Mouse (Mus musculus): ENCODE measurements around the gene Ssh1. TPM values are rescaled to one million over a fixed set of nuclear protein-coding genes. Genes with fewer than 3 reads are reported as not detected.
A peak's percentile ranks its signal among the peaks of the same experiment; 100 is the strongest.

Ssh1 gene
- total RNA-seq (2017), result 11.1 to 23.4 TPM (median 17.9 TPM) in 3 replicates

- ATAC-seq (replicated peaks; ENCODE audit: insufficient number of reproducible peaks, low FRiP score, low TSS enrichment, poor library complexity, severe bottlenecking), result no peak
These were observed at the start of gene Ssh1 for GRCm38 (mm10) chr5:113993487-113994465. Gene Ssh1, minus strand, starts transcription at chr5:113993894.

DNA sequence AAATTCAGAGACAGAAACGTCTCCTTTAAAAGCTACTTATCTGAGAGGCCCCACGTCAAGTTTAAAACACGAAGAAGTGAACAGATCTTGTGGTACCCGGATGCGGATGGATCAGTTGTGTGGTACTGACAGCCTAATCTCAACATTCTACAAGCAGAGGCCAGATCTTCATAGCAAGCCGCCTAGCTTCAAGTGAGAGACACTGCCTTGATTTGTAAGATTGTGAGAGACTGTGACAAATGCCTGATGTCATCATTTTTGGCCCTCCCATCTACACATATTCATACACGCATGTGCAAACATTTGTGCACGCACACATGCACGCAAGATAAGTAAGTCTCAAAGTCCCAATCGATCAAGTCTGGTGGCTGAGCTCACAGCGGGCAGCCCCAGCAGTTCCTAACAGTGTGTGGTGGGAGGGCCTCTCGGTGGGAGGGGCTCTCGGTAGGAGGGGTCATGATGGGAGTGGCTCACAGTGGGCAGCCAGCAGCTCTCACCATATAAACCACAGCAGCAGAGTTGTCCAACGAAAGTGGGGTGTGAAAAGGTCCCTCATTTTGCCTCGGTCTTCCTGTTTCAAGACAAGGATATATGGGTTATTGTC lies 47.7 kb upstream of the Ssh1 start:
- peak; percentile 68 for ATAC-seq (replicated peaks; ENCODE audit: insufficient number of reproducible peaks, low FRiP score, low TSS enrichment, poor library complexity, severe bottlenecking)

GRCm38 (mm10) chr5:114040911-114041310 lies 47.2 kb upstream of the Ssh1 start:
- ATAC-seq (replicated peaks; ENCODE audit: insufficient number of reproducible peaks, low FRiP score, low TSS enrichment, poor library complexity, severe bottlenecking), result no peak

DNA sequence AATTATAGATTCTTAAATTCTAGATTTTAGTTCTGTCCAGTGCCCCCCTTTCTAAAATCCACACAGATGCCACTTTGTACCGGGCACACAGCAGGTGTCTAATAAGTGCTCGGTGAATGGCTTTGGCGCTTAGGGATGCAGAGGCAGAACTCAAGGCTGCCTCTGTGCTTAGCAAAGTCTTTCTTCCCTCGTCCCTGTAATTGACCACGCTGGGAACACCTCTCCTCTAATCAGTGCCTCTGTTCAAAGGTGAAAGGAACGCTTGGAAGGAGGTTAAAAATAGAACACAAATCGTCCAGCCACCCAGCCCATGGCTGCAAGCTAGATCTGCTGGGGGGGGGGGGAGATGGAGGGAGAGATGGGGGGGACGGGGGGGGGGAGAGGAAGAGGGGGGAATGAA lies 46.8 kb upstream of the Ssh1 start:
- no peak for ATAC-seq (replicated peaks; ENCODE audit: insufficient number of reproducible peaks, low FRiP score, low TSS enrichment, poor library complexity, severe bottlenecking)

- ATAC-seq (replicated peaks; ENCODE audit: insufficient number of reproducible peaks, low FRiP score, low TSS enrichment, poor library complexity, severe bottlenecking), result no peak
These were observed 41.4 kb upstream of the Ssh1 start for GRCm38 (mm10) chr5:114035111-114035510.

DNA sequence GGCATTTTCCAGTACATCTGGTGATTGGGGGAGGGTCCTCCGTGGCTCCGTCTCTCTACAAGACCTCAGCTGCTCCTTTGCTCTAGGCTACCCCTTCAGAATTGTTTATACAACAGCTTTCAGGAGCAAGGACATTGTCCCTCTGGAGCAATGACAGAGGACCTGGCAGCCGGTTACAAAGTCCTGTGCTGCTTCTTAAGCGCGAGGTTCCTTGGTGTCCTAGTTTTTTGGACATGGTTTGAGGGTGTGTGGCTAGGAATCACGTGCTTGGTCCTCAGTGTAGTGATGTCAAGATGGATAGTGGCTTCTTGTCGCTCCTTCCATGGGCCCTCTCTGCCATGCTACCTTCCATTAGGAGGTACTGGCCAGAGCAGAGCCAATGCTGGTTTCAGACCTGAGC lies 40.7 kb upstream of the Ssh1 start:
- ATAC-seq (replicated peaks; ENCODE audit: insufficient number of reproducible peaks, low FRiP score, low TSS enrichment, poor library complexity, severe bottlenecking), result no peak

GRCm38 (mm10) chr5:114032161-114032763 lies 38.6 kb upstream of the Ssh1 start:
- ATAC-seq (replicated peaks; ENCODE audit: insufficient number of reproducible peaks, low FRiP score, low TSS enrichment, poor library complexity, severe bottlenecking), result no peak

- no peak for ATAC-seq (replicated peaks; ENCODE audit: insufficient number of reproducible peaks, low FRiP score, low TSS enrichment, poor library complexity, severe bottlenecking)
These were observed 37.0 kb upstream of the Ssh1 start for GRCm38 (mm10) chr5:114030652-114031051.

DNA sequence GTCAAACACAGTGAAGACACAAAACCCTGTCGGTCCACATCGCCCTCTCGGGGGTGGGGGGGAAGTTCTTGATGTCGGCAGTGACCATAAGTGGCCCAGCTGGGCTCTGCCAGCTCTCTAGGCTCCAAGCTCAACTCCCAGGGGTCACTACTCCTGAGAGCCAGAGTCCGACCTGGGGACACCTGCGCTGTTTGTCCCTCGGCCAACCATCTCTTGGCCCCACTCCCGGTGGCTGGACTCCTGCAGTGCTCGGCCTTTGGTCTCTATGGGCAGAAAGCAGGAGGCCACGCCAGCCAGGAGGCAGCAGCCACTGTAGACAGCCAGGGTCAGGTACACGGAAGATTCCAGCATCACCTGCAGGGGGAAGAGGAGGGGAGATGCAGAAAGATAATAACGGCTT lies 34.4 kb upstream of the Ssh1 start:
- no peak for ATAC-seq (replicated peaks; ENCODE audit: insufficient number of reproducible peaks, low FRiP score, low TSS enrichment, poor library complexity, severe bottlenecking)

DNA sequence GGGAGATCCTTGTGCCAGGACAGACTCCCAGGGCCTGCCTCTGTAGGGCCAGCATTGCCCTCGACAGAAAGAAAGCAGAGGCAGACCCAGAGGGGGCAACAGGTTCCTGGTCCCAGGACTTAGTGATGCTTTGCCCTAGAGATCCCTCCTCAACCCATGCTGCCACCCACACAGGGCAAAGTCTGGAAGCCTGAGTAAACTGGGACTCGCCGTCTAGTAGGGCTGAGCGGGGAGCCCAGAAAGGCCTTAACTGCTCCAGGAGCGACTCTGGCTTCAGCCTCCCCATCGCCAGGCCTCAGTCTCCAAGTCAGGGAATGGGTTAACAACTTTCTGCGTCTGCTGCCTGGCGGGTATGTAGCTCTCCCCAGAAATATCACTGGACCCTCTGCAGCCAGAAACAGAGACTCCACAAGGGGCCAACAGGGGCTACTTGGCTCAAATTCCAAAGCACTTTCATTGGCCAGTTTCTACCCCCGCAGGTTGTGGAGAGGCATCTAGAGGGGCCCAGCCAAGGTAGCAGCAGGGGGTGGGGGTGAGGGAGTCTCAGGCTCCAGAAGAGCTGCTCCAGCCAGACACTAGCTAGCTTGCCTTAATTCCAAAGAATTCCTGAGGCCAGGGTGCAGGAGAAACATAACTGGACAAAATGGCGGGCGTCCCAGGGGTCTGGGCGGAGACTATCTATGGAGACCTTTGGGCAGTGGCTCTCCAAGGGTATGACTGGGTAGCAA lies 33.7 kb upstream of the Ssh1 start:
- no peak for ATAC-seq (replicated peaks; ENCODE audit: insufficient number of reproducible peaks, low FRiP score, low TSS enrichment, poor library complexity, severe bottlenecking)

DNA sequence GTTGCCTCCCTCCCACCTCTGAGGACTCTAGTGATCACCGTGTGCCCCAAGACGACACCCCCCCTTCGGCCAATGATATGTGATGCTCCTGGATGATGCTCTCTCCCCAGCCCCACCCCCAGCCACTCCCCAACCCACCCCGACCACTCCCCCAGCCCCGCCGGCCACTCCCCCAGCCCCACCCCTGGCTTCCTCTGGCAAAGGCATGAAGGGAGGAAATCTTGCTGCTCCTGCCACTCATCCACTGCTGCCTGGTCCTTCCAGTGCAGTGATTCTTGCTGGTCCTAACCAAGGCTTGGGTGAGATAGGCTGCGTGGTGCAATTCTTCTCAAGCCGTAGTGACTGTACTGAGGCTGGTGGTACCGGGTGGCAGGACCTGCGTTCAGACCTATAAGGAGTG lies 31.2 kb upstream of the Ssh1 start:
- no peak for ATAC-seq (replicated peaks; ENCODE audit: insufficient number of reproducible peaks, low FRiP score, low TSS enrichment, poor library complexity, severe bottlenecking)

DNA sequence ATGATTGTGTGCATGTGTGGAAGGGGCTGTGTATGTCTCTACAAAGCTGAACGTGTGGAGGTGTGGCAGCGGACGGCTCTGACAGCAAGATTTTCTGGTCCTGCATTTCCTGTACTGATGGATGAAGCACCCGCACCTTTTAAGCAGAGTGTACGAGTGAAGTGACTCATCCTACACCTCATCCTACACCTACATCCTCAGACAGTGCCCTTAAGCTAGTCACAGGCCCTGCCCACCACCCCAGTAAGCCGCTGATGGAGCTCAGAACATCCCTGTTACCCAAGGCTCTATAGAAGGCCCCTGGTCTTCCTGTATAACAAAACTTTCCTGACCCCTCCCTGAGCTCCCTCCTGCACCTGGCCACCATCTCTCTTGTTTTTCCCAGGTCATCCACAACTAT lies 30.7 kb upstream of the Ssh1 start:
- no peak for ATAC-seq (replicated peaks; ENCODE audit: insufficient number of reproducible peaks, low FRiP score, low TSS enrichment, poor library complexity, severe bottlenecking)

DNA sequence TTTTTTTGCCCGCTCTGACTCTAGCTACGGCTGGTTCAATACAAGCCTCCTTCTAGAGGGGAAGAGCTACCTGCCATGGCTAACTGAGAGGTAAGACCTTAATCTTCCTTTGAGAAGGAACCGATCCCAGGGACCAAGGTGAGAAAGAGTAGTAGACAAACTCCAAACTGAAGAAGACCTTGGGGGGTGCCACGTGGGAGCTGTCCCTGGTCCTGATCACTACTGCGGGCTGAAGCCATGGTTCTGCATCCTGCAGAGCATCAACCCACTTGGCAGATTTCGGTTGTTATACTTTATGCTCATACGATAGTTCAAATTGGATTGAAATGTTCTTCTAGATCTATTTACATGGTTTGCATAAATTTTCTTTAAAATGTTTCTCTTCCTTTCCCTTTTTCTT lies 21.4 kb upstream of the Ssh1 start:
- ATAC-seq (replicated peaks; ENCODE audit: insufficient number of reproducible peaks, low FRiP score, low TSS enrichment, poor library complexity, severe bottlenecking), result no peak

- no peak for ATAC-seq (replicated peaks; ENCODE audit: insufficient number of reproducible peaks, low FRiP score, low TSS enrichment, poor library complexity, severe bottlenecking)
These were observed 15.4 kb upstream of the Ssh1 start for GRCm38 (mm10) chr5:114009049-114009448.

- ATAC-seq (replicated peaks; ENCODE audit: insufficient number of reproducible peaks, low FRiP score, low TSS enrichment, poor library complexity, severe bottlenecking), result no peak
These were observed 14.2 kb upstream of the Ssh1 start for GRCm38 (mm10) chr5:114007753-114008453.

DNA sequence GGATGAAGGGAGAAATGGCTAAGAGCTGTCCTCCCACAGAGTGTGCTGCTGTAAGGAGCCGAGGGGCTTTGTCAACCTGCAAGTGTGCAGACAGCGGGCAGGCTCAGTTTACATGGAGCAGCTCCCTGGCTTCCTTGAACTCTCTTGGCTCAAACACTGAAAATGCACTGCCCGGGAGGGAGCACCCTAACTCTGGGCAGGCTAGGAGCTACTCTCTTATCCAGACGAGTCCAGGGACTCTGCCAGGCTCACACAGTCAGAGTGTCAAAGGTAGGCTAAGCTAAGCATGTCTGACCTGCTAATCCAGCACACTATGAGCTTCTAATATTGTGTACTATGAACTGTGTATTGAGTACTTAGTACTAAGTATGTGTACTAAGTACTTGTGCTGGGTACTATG lies 13.3 kb upstream of the Ssh1 start:
- no peak for ATAC-seq (replicated peaks; ENCODE audit: insufficient number of reproducible peaks, low FRiP score, low TSS enrichment, poor library complexity, severe bottlenecking)

GRCm38 (mm10) chr5:114005100-114005499 lies 11.4 kb upstream of the Ssh1 start:
- no peak for ATAC-seq (replicated peaks; ENCODE audit: insufficient number of reproducible peaks, low FRiP score, low TSS enrichment, poor library complexity, severe bottlenecking)

DNA sequence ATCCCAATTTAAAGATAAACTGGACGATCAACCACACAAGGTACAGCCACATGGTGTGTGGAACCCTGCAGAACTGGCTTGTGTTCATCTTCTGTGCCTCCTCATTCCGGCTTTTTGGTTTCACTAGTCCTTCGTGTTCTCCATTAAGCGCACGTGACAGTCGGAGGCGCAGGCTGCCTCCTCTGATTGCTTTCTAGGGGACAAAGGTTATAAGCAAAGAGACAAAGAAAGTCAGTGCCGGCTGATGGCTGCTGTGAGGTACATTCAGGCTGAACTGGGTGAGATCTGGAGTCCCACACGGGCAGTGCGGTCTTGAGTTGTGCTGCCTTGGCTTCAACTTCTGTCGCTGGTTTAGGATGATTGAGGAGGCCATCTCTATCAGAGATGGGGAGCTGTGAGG lies 10.9 kb upstream of the Ssh1 start:
- no peak for ATAC-seq (replicated peaks; ENCODE audit: insufficient number of reproducible peaks, low FRiP score, low TSS enrichment, poor library complexity, severe bottlenecking)

DNA sequence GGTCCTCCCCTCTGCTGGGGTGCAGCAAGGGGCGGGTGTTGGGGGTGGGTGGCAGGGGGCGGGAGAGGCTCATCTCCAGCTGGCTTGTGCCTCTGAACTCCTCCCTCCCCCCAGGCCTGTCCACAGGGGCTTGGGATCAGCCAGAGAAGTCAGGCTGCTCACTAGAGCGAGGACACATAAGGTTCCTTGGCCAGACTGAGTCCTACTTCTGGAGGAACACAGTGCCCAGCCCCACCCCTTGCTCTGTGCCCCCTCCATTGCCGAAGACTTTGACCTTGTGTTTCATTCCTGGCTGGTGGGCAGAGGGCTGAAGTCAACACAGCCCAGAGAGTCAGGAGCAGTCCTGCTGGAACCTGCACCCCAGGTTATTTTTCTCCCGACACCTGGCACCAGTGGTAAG lies 9.8 kb upstream of the Ssh1 start, which contains the start of gene Dao:
Gene Dao, plus strand, starts transcription at position 162 of the 400 bp plus-strand sequence.
- ATAC-seq (replicated peaks; ENCODE audit: insufficient number of reproducible peaks, low FRiP score, low TSS enrichment, poor library complexity, severe bottlenecking), result no peak
